Mouse (Mus musculus) forebrain, embryonic 10.5 days (tissue): ENCODE measurements at regions not wholly inside any gene's neighbourhood (a gene's known extent, or its start where the extent isn't known, plus 50 kb on each side); places are given as distances from the start of the nearest gene placed in this dataset.

ENCODE experiments used
- DNase-seq: peaks from one replicate; pipeline ENCODE4 v3.0.0-alpha.2; 2017; ENCODE audit warnings: low spot score; ENCODE audit errors: extremely low spot score
- H3K27ac ChIP-seq: fragments of 300-500 bp; sonication (generic); 2 replicates; pipeline ENCODE4 v1.5.1; 2016; ENCODE audit warnings: mild to moderate bottlenecking
- H3K27me3 ChIP-seq: fragments of 300-500 bp; sonication (generic); 2 replicates; pipeline ENCODE4 v1.6.1; 2016; ENCODE audit warnings: mild to moderate bottlenecking; ENCODE audit not compliant: poor library complexity, severe bottlenecking
- H3K36me3 ChIP-seq: fragments of 300-500 bp; sonication (generic); replicated peaks from 2 replicates; pipeline ENCODE4 v1.6.1; 2016; ENCODE audit warnings: mild to moderate bottlenecking, moderate library complexity
- H3K4me1 ChIP-seq: fragments of 300-500 bp; sonication (generic); 2 replicates; pipeline ENCODE4 v1.6.1; 2016
- H3K4me3 ChIP-seq: fragments of 300-500 bp; sonication (generic); 2 replicates; pipeline ENCODE4 v1.5.1; 2016; ENCODE audit warnings: mild to moderate bottlenecking, moderate library complexity
- H3K9me3 ChIP-seq: fragments of 300-500 bp; sonication (generic); 2 replicates; pipeline ENCODE4 v1.6.1; 2016; ENCODE audit warnings: mild to moderate bottlenecking, moderate library complexity
- WGBS: fragments of 180-500 bp; shearing (Covaris S2); methylation state at CpG from one replicate; pipeline ENCODE4 v1.1.7; 2016; 5-methylcytosine and 5-hydroxymethylcytosine counted together

- H3K4me1 ChIP-seq = peaks cover 16% of the 10 kb centered on the region
- no peak overlapping the region for H3K4me3 ChIP-seq
- H3K36me3 ChIP-seq = no peaks in the 10 kb centered on the region
- no peak for DNase-seq
- whole genome bisulfite sequencing = 83% methylated on average over 3 of the region's 3 CpGs
- 0 out of 2 replicates have a peak overlapping the region, but pooled peaks have one; percentile 25 for H3K27ac ChIP-seq
- no peaks in the 10 kb centered on the region for H3K27me3 ChIP-seq
- no peaks in the 10 kb centered on the region for H3K9me3 ChIP-seq
Measured at GRCm38 (mm10) chr11:71390616-71391015, 160.1 kb upstream of the Nlrp1b start.

GRCm38 (mm10) chr11:71393406-71393805, 162.9 kb upstream of the Nlrp1b start:
- WGBS = 87% methylated on average over 5 of the region's 5 CpGs
- Histone ChIP-seq H3K36me3 (no peaks in the 10 kb centered on the region), H3K27me3 (no peaks in the 10 kb centered on the region), H3K27ac (no peak overlapping the region), H3K4me3 (no peak overlapping the region), H3K4me1 (peaks cover 14% of the 10 kb centered on the region), H3K9me3 (no peaks in the 10 kb centered on the region)
- DNase-seq = no peak

- Histone ChIP-seq H3K36me3 (no peaks in the 10 kb centered on the region), H3K4me1 (peaks cover 2% of the 10 kb centered on the region), H3K9me3 (no peaks in the 10 kb centered on the region), H3K27ac (no peak overlapping the region), H3K4me3 (no peak overlapping the region), H3K27me3 (no peaks in the 10 kb centered on the region)
- DNase-seq = no peak
- 70% methylated on average over 4 of the region's 4 CpGs for WGBS
Measured at GRCm38 (mm10) chr11:71395023-71395422, 164.5 kb upstream of the Nlrp1b start.

- H3K4me3 ChIP-seq = no peak overlapping the region
- H3K36me3 ChIP-seq = no peaks in the 10 kb centered on the region
- no peak for DNase-seq
- no peaks in the 10 kb centered on the region for H3K4me1 ChIP-seq
- WGBS = 63% methylated on average over 1 of the region's 1 CpGs
- no peaks in the 10 kb centered on the region for H3K27me3 ChIP-seq
- H3K9me3 ChIP-seq = no peaks in the 10 kb centered on the region
- H3K27ac ChIP-seq = no peak overlapping the region
Measured at GRCm38 (mm10) chr11:71395631-71396030, 165.1 kb upstream of the Nlrp1b start.

- Histone ChIP-seq H3K9me3 (no peaks in the 10 kb centered on the region), H3K36me3 (no peaks in the 10 kb centered on the region), H3K27ac (no peak overlapping the region), H3K4me3 (no peak overlapping the region), H3K27me3 (no peaks in the 10 kb centered on the region), H3K4me1 (no peaks in the 10 kb centered on the region)
- WGBS = 89% methylated on average over 2 of the region's 2 CpGs
- DNase-seq = no peak
Measured at GRCm38 (mm10) chr11:71400351-71400750, 169.8 kb upstream of the Nlrp1b start.

GRCm38 (mm10) chr11:71401411-71402276, 171.1 kb upstream of the Nlrp1b start:
- Histone ChIP-seq H3K27ac (no peak overlapping the region), H3K27me3 (no peaks in the 10 kb centered on the region), H3K4me3 (no peak overlapping the region), H3K36me3 (no peaks in the 10 kb centered on the region), H3K9me3 (no peaks in the 10 kb centered on the region), H3K4me1 (no peaks in the 10 kb centered on the region)
- WGBS = 95% methylated on average over 2 of the region's 2 CpGs
- DNase-seq = no peak

GRCm38 (mm10) chr11:71404361-71404760, 173.8 kb upstream of the Nlrp1b start:
- H3K4me1 ChIP-seq = peaks cover 12% of the 10 kb centered on the region
- H3K27me3 ChIP-seq = no peaks in the 10 kb centered on the region
- H3K4me3 ChIP-seq = no peak overlapping the region
- H3K9me3 ChIP-seq = no peaks in the 10 kb centered on the region
- DNase-seq = no peak
- WGBS = 88% methylated on average over 3 of the region's 3 CpGs
- H3K27ac ChIP-seq = no peak overlapping the region
- H3K36me3 ChIP-seq = no peaks in the 10 kb centered on the region

GRCm38 (mm10) chr11:71407043-71407442, 176.5 kb upstream of the Nlrp1b start:
- WGBS = 73% methylated on average over 6 of the region's 6 CpGs
- no peaks in the 10 kb centered on the region for H3K9me3 ChIP-seq
- DNase-seq = no peak

GRCm38 (mm10) chr11:71409211-71409765, 178.8 kb upstream of the Nlrp1b start:
- peaks cover 21% of the 10 kb centered on the region for H3K4me1 ChIP-seq
- no peaks in the 10 kb centered on the region for H3K36me3 ChIP-seq
- 0 out of 2 replicates have a peak, but pooled peaks cover 6% of the 10 kb centered on the region for H3K27me3 ChIP-seq
- no peak for DNase-seq
- no peaks in the 10 kb centered on the region for H3K9me3 ChIP-seq
- whole genome bisulfite sequencing = 88% methylated on average over 6 of the region's 6 CpGs
- H3K27ac ChIP-seq = no peak overlapping the region
- H3K4me3 ChIP-seq = no peak overlapping the region

More at GRCm38 (mm10) chr11:71407043-71407442, 176.5 kb upstream of the Nlrp1b start:
- no peak overlapping the region for H3K4me3 ChIP-seq
- no peak overlapping the region for H3K27ac ChIP-seq
- H3K27me3 ChIP-seq = no peaks in the 10 kb centered on the region
- H3K4me1 ChIP-seq = peaks cover 12% of the 10 kb centered on the region
- no peaks in the 10 kb centered on the region for H3K36me3 ChIP-seq

- 88% methylated on average over 3 of the region's 3 CpGs for WGBS
Measured at GRCm38 (mm10) chr11:71410582-71410981, 180.0 kb upstream of the Nlrp1b start.

GRCm38 (mm10) chr11:71411958-71412357, 181.4 kb upstream of the Nlrp1b start:
- Histone ChIP-seq H3K27me3 (0 out of 2 replicates have a peak, but pooled peaks cover 6% of the 10 kb centered on the region), H3K4me1 (peaks cover 44% of the 10 kb centered on the region), H3K9me3 (no peaks in the 10 kb centered on the region), H3K27ac (no peak overlapping the region), H3K4me3 (no peak overlapping the region), H3K36me3 (no peaks in the 10 kb centered on the region)
- WGBS = 92% methylated on average over 1 of the region's 1 CpGs
- no peak for DNase-seq

More at GRCm38 (mm10) chr11:71410582-71410981, 180.0 kb upstream of the Nlrp1b start:
- no peak for DNase-seq
- Histone ChIP-seq H3K27me3 (0 out of 2 replicates have a peak, but pooled peaks cover 6% of the 10 kb centered on the region), H3K4me1 (peaks cover 34% of the 10 kb centered on the region), H3K4me3 (no peak overlapping the region), H3K9me3 (no peaks in the 10 kb centered on the region), H3K27ac (no peak overlapping the region), H3K36me3 (no peaks in the 10 kb centered on the region)

- Histone ChIP-seq H3K27ac (peak overlapping the region; percentile 69), H3K36me3 (no peaks in the 10 kb centered on the region), H3K9me3 (no peaks in the 10 kb centered on the region), H3K4me3 (no peak overlapping the region), H3K4me1 (peaks cover 31% of the 10 kb centered on the region), H3K27me3 (0 out of 2 replicates have a peak, but pooled peaks cover 6% of the 10 kb centered on the region)
- 65% methylated on average over 9 of the region's 9 CpGs for WGBS
- DNase-seq = peak; percentile 25
Measured at GRCm38 (mm10) chr11:71414403-71415140, 184.0 kb upstream of the Nlrp1b start.
